Mouse (Mus musculus): ENCODE data around the gene Rgs8. TPM values are rescaled to one million over a fixed set of nuclear protein-coding genes. Genes with fewer than 3 reads are reported as not detected.

Gene Rgs8
- 0.24 and 0.74 TPM in 2 replicates for polyA plus RNA-seq (2014; fragmentation: Nextera tagmentation; extraction: Ambion mirVana)

DNA sequence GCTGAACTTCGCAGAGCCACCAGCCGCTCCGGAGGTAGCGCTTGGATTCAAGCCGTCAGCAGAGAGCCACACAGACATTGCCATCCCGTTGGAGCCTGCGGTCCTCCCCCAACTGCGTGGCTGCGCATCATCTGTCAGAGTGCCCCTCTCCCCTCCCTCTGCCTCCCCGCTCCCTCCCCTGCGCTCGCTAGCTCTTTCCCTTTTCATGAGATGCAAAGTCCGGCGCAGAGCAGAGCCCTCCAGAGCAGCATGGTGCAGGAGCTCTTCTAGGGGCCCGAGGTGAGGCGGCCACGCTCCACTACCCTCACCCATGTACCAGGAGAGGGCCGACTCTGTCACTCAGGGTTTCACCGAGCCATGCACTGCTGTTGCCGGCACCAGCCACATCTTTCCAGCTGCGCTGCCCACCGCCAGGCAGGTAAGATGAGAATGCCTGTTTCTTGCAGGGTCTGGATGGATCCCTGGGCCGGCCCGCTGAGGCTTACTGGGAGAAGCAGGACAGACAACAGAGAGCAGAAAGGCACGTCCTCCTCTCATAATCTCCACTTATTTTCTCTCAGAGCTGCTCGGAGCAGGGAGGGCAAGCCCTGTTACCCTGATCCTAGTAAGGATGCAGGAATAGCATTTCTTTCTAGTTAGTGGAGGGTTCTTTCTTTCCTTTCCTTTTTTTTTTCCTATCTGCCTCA is at the start of gene Rgs8:
Gene Rgs8, plus strand, starts transcription at position 88 of the 686 bp plus-strand sequence.
- H3K27ac ChIP-seq (replicated peaks; ENCODE audit: low read depth, low read length) = no peak within 1 kb of the TSS
- H3K4me2 ChIP-seq (ENCODE audit: low read depth, severe bottlenecking) = peak within 1 kb of the TSS; percentile 64
- 1% methylated on average over 24 of the region's 26 CpGs for WGBS
- no peaks in the 10 kb centered on the region for H3K9me3 ChIP-seq (ENCODE audit: control insufficient read depth, low read length)
- H3K27me3 ChIP-seq (ENCODE audit: control insufficient read depth, insufficient read depth, low read length) = peaks cover 18% of the 10 kb centered on the region; the same call in 1 of the 2 replicates
- ATAC-seq (ENCODE audit: insufficient number of reproducible peaks, low FRiP score, low TSS enrichment, low read depth) = peak; percentile 59; the same call in 1 of the 2 replicates
- peak within 1 kb of the TSS; percentile 29 for H3K4me3 ChIP-seq (ENCODE audit: low read depth, low read length)
- peak; percentile 61 for DNase-seq (ENCODE audit: low spot score)
- H3K36me3 ChIP-seq (ENCODE audit: control insufficient read depth, insufficient read depth, low read length) = no peaks in the 10 kb centered on the region
- H3K4me1 ChIP-seq (ENCODE audit: control insufficient read depth, insufficient read depth, low read length) = no peaks in the 10 kb centered on the region
- peak within 1 kb of the TSS; percentile 13; the same call in 1 of the 2 replicates for H3K9ac ChIP-seq (ENCODE audit: low read length)

DNA sequence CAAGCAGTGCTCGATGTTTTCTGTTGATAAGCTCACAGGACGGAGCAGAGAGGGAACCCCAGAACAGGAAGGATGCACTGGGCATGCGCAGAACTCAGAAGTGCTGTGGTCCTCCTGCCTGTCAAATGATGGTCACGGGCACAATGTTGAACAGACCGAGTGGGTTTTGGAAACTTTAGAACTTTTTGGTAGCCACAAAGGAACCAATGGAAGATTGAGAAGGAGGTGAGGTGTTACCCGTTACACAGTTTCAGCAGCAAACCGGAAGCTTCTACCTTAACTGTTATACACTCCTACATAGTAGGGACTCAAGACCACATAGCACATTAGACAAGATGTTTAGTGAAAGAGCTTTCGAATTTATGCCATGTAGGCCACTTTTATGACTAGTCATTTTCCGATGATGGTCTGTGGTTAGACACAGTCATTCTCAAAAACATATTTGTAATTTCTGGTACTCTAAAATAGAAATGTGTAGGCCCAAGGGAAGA is 35.4 kb upstream of the Rgs8 start:
- ATAC-seq (ENCODE audit: insufficient number of reproducible peaks, low FRiP score, low TSS enrichment, low read depth) (no peak), DNase-seq (ENCODE audit: low spot score) (no peak)
- WGBS = 92% methylated on average over 9 of the region's 9 CpGs
- Histone ChIP-seq H3K4me2 (ENCODE audit: low read depth, severe bottlenecking) (no peak overlapping the region), H3K4me3 (ENCODE audit: low read depth, low read length) (no peak overlapping the region), H3K27me3 (ENCODE audit: control insufficient read depth, insufficient read depth, low read length) (no peaks in the 10 kb centered on the region), H3K9me3 (ENCODE audit: control insufficient read depth, low read length) (no peaks in the 10 kb centered on the region), H3K36me3 (ENCODE audit: control insufficient read depth, insufficient read depth, low read length) (no peaks in the 10 kb centered on the region), H3K4me1 (ENCODE audit: control insufficient read depth, insufficient read depth, low read length) (no peaks in the 10 kb centered on the region), H3K27ac (replicated peaks; ENCODE audit: low read depth, low read length) (no peak overlapping the region), H3K9ac (ENCODE audit: low read length) (no peak overlapping the region)

DNA sequence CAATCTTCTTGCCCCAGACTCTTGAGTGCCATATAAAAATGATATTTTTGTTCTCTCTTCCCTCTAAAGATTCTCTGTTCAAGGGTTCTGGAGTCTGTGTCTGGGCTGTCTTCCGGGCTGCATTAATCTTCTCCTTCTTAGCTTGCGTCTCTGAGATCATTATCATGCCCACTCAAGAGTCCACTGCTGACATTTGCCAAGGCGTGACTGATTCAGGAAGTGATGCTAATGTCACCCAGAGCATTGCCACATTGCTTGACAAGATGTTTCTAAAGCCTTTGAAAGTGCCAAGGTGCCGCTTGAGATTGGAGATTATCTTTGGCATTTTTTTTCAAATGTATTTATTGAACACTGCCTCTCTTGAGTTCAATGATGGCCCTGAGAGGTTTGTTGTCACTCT is 29.8 kb upstream of the Rgs8 start:
- H3K27ac ChIP-seq (replicated peaks; ENCODE audit: low read depth, low read length) = no peak overlapping the region
- ATAC-seq (ENCODE audit: insufficient number of reproducible peaks, low FRiP score, low TSS enrichment, low read depth) (no peak), DNase-seq (ENCODE audit: low spot score) (no peak)
- H3K9ac ChIP-seq (ENCODE audit: low read length) = no peak overlapping the region
- no peaks in the 10 kb centered on the region for H3K4me1 ChIP-seq (ENCODE audit: control insufficient read depth, insufficient read depth, low read length)
- no peaks in the 10 kb centered on the region for H3K27me3 ChIP-seq (ENCODE audit: control insufficient read depth, insufficient read depth, low read length)
- H3K36me3 ChIP-seq (ENCODE audit: control insufficient read depth, insufficient read depth, low read length) = no peaks in the 10 kb centered on the region
- no peaks in the 10 kb centered on the region for H3K9me3 ChIP-seq (ENCODE audit: control insufficient read depth, low read length)
- H3K4me3 ChIP-seq (ENCODE audit: low read depth, low read length) = no peak overlapping the region
- H3K4me2 ChIP-seq (ENCODE audit: low read depth, severe bottlenecking) = no peak overlapping the region
- WGBS = 85% methylated on average over 4 of the region's 4 CpGs

DNA sequence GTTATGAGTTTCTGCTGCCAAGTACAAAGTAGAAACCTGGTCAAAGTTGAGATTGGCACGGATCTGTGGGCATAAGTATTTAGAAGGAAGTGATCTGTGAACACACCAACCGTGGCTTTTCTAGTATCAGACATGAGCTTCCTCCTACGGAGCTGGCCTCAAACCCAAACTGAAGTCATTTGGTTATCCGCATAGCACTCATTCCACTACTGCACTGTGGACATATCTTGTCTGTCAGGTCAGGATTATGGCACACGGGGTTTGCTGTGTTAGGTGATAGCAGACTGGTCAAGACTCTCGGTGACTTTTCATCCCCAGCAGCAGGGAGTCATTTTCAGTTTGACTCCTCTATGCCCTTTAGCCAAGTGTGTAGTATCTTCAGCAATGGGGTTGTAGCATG is 20.1 kb upstream of the Rgs8 start:
- Histone ChIP-seq H3K9ac (ENCODE audit: low read length) (no peak overlapping the region), H3K4me1 (ENCODE audit: control insufficient read depth, insufficient read depth, low read length) (no peaks in the 10 kb centered on the region), H3K27me3 (ENCODE audit: control insufficient read depth, insufficient read depth, low read length) (no peaks in the 10 kb centered on the region), H3K36me3 (ENCODE audit: control insufficient read depth, insufficient read depth, low read length) (no peaks in the 10 kb centered on the region), H3K4me3 (ENCODE audit: low read depth, low read length) (no peak overlapping the region), H3K27ac (replicated peaks; ENCODE audit: low read depth, low read length) (no peak overlapping the region), H3K9me3 (ENCODE audit: control insufficient read depth, low read length) (no peaks in the 10 kb centered on the region), H3K4me2 (ENCODE audit: low read depth, severe bottlenecking) (no peak overlapping the region)
- ATAC-seq (ENCODE audit: insufficient number of reproducible peaks, low FRiP score, low TSS enrichment, low read depth) (no peak), DNase-seq (ENCODE audit: low spot score) (no peak)
- WGBS = 89% methylated on average over 6 of the region's 6 CpGs

DNA sequence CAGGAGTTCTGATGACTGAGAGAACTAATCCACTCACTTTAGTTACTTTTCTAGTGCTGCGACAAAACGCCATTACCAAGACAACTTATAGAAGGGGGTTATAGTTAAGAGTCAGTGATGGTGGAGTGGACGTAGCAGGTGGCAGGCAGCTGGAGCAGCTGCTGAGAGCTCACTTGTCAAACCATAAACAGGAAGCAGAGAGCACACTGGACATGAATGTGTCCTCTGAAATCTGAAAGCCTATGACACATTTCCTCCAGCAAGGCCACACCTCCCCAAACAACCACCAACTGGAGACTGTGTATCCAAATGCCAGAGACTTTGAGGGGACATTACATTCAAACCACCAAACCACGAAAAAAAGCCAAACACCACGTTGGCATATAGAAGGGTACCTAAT is 17.8 kb upstream of the Rgs8 start:
- H3K4me3 ChIP-seq (ENCODE audit: low read depth, low read length) = no peak overlapping the region
- H3K27ac ChIP-seq (replicated peaks; ENCODE audit: low read depth, low read length) = no peak overlapping the region
- no peaks in the 10 kb centered on the region for H3K27me3 ChIP-seq (ENCODE audit: control insufficient read depth, insufficient read depth, low read length)
- H3K36me3 ChIP-seq (ENCODE audit: control insufficient read depth, insufficient read depth, low read length) = no peaks in the 10 kb centered on the region
- no peak for DNase-seq (ENCODE audit: low spot score)
- H3K4me1 ChIP-seq (ENCODE audit: control insufficient read depth, insufficient read depth, low read length) = no peaks in the 10 kb centered on the region
- WGBS = 85% methylated on average over 5 of the region's 5 CpGs
- no peak overlapping the region for H3K9ac ChIP-seq (ENCODE audit: low read length)
- no peak for ATAC-seq (ENCODE audit: insufficient number of reproducible peaks, low FRiP score, low TSS enrichment, low read depth)
- H3K4me2 ChIP-seq (ENCODE audit: low read depth, severe bottlenecking) = no peak overlapping the region
- H3K9me3 ChIP-seq (ENCODE audit: control insufficient read depth, low read length) = no peaks in the 10 kb centered on the region

DNA sequence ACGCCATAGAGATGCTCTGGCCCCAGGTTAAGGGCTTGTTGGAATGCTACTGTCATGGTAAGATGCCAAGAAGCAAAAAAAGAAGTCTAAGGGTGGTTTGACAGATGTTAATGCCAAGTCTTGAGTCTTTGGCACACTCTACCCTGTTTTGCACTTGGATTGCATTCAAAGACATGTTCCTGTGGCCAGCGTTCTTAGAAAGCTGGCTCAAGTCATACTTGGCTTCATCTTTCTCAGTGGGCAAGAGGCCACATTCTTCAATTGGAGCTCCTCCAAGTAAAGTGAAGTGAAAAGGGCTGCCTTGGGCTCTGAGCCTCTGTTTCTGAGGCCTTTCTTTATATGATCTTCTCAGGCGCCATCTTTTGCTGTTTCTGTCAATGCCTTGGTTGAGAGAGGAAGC is 17.3 kb upstream of the Rgs8 start:
- Histone ChIP-seq H3K27ac (replicated peaks; ENCODE audit: low read depth, low read length) (no peak overlapping the region), H3K4me3 (ENCODE audit: low read depth, low read length) (no peak overlapping the region), H3K4me1 (ENCODE audit: control insufficient read depth, insufficient read depth, low read length) (no peaks in the 10 kb centered on the region), H3K9ac (ENCODE audit: low read length) (no peak overlapping the region), H3K4me2 (ENCODE audit: low read depth, severe bottlenecking) (no peak overlapping the region), H3K9me3 (ENCODE audit: control insufficient read depth, low read length) (no peaks in the 10 kb centered on the region), H3K27me3 (ENCODE audit: control insufficient read depth, insufficient read depth, low read length) (no peaks in the 10 kb centered on the region), H3K36me3 (ENCODE audit: control insufficient read depth, insufficient read depth, low read length) (no peaks in the 10 kb centered on the region)
- 95% methylated on average over 3 of the region's 3 CpGs for WGBS
- DNase-seq (ENCODE audit: low spot score) (no peak), ATAC-seq (ENCODE audit: insufficient number of reproducible peaks, low FRiP score, low TSS enrichment, low read depth) (no peak)

DNA sequence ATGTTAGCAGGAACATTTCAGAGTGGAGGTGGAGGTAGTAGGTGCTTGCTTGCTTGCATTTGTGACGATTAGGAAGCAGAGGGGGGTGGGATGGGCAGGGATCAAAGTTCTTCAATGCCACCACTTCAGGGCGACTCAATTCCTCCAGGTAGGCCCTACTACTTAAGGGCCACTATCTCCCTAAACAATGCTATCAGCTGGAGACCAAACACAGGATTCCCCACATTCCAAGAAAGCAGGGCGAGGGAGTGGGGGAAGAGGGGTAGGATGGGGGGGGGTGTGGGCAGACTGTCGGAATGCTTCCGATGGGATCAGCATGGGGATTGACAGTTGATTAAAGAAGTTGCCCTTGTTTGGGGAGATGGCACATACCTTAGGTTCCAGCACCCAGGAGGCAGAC is 16.0 kb upstream of the Rgs8 start:
- 62% methylated on average over 5 of the region's 5 CpGs for WGBS
- peaks cover 2% of the 10 kb centered on the region; the same call in 1 of the 2 replicates for H3K4me1 ChIP-seq (ENCODE audit: control insufficient read depth, insufficient read depth, low read length)
- H3K4me2 ChIP-seq (ENCODE audit: low read depth, severe bottlenecking) = no peak overlapping the region
- H3K9me3 ChIP-seq (ENCODE audit: control insufficient read depth, low read length) = no peaks in the 10 kb centered on the region
- no peak overlapping the region for H3K9ac ChIP-seq (ENCODE audit: low read length)
- H3K4me3 ChIP-seq (ENCODE audit: low read depth, low read length) = no peak overlapping the region
- no peaks in the 10 kb centered on the region for H3K36me3 ChIP-seq (ENCODE audit: control insufficient read depth, insufficient read depth, low read length)
- no peak overlapping the region for H3K27ac ChIP-seq (replicated peaks; ENCODE audit: low read depth, low read length)
- no peak for DNase-seq (ENCODE audit: low spot score)
- no peaks in the 10 kb centered on the region for H3K27me3 ChIP-seq (ENCODE audit: control insufficient read depth, insufficient read depth, low read length)
- no peak for ATAC-seq (ENCODE audit: insufficient number of reproducible peaks, low FRiP score, low TSS enrichment, low read depth)

DNA sequence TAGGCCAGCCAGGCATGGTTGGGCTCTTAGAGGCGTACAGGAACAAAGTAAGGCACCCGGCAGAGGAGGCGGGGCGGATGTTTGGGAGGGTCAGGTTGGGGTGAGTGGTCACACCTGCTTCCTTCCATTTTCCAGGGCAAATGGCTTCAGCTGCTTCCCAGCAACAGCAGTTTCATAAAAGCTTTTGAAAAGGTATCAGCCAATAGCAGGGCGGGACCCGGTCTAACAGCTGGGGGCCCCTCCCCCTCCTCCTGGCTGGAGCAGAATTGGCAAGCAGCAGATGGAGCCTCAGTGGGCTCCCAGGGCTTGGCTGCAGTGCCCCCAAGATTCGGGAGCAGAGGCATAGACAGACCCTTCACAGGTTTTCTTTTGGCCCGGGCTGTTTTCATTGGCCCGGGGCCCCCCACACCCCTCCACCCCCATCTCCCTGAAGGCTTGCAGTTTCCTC is 11.3 kb upstream of the Rgs8 start:
- Histone ChIP-seq H3K27ac (replicated peaks; ENCODE audit: low read depth, low read length) (peak overlapping the region; percentile 72), H3K4me3 (ENCODE audit: low read depth, low read length) (peak overlapping the region; percentile 7; the same call in 1 of the 2 replicates), H3K36me3 (ENCODE audit: control insufficient read depth, insufficient read depth, low read length) (no peaks in the 10 kb centered on the region), H3K9ac (ENCODE audit: low read length) (no peak overlapping the region; the same call in 1 of the 2 replicates), H3K27me3 (ENCODE audit: control insufficient read depth, insufficient read depth, low read length) (no peaks in the 10 kb centered on the region), H3K4me1 (ENCODE audit: control insufficient read depth, insufficient read depth, low read length) (peaks cover 11% of the 10 kb centered on the region), H3K4me2 (ENCODE audit: low read depth, severe bottlenecking) (peak overlapping the region; percentile 35), H3K9me3 (ENCODE audit: control insufficient read depth, low read length) (no peaks in the 10 kb centered on the region)
- DNase-seq (ENCODE audit: low spot score) = peak; percentile 87
- 5% methylated on average over 9 of the region's 9 CpGs for whole genome bisulfite sequencing
- peak; percentile 90 for ATAC-seq (ENCODE audit: insufficient number of reproducible peaks, low FRiP score, low TSS enrichment, low read depth)
